Mouse (Mus musculus) limb, embryonic 15.5 days (tissue): Measurements from ENCODE around the gene Hsf5. TPM values are rescaled to one million over a fixed set of nuclear protein-coding genes. Genes with fewer than 3 reads are reported as not detected.

ENCODE experiments used
- ATAC-seq: fragments of 200-750 bp; cut with Nextera tagmentation; 2 replicates; pipeline ENCODE4 v1.8.0; 2017; ENCODE audit warnings: low read depth, moderate TSS enrichment; ENCODE audit not compliant: insufficient number of reproducible peaks, low FRiP score, low TSS enrichment
- H3K27ac ChIP-seq: fragments of 300-500 bp; sonication (generic); 2 replicates; pipeline ENCODE4 v1.5.1; 2015; ENCODE audit warnings: moderate library complexity, mild to moderate bottlenecking, inconsistent platforms
- H3K27me3 ChIP-seq: fragments of 300-500 bp; sonication (generic); 2 replicates; pipeline ENCODE4 v1.6.1; 2015; ENCODE audit warnings: inconsistent platforms
- H3K36me3 ChIP-seq: fragments of 300-500 bp; sonication (generic); 2 replicates; pipeline ENCODE4 v1.6.1; 2015; ENCODE audit warnings: inconsistent platforms
- H3K4me1 ChIP-seq: fragments of 300-500 bp; sonication (generic); 2 replicates; pipeline ENCODE4 v1.6.1; 2015; ENCODE audit warnings: inconsistent platforms
- H3K4me2 ChIP-seq: fragments of 300-500 bp; sonication (generic); 2 replicates; pipeline ENCODE4 v1.6.1; 2015; ENCODE audit warnings: mild to moderate bottlenecking, inconsistent platforms
- H3K4me3 ChIP-seq: fragments of 300-500 bp; sonication (generic); 2 replicates; pipeline ENCODE4 v1.5.1; 2015; ENCODE audit warnings: mild to moderate bottlenecking, inconsistent platforms
- H3K9ac ChIP-seq: fragments of 300-500 bp; sonication (generic); 2 replicates; pipeline ENCODE4 v1.6.1; 2015; ENCODE audit warnings: inconsistent platforms
- H3K9me3 ChIP-seq: fragments of 300-500 bp; sonication (generic); 2 replicates; pipeline ENCODE4 v1.6.1; 2016; ENCODE audit warnings: inconsistent platforms
- WGBS: fragments of 180-500 bp; shearing (Covaris S2); methylation state at CpG from one replicate; pipeline ENCODE4 v1.1.7; 2015; 5-methylcytosine and 5-hydroxymethylcytosine counted together
- polyA plus RNA-seq: library from polyadenylated mRNA; unstranded; fragments of >200 nt; fragmentation: Nextera tagmentation; extraction: Ambion mirVana; gene quantifications from 2 replicates; pipeline ENCODE4 v1.2.1, GENCODE M21; 2015

Hsf5 gene
- 0.14 and 0.22 TPM in 2 replicates for polyA plus RNA-seq

DNA sequence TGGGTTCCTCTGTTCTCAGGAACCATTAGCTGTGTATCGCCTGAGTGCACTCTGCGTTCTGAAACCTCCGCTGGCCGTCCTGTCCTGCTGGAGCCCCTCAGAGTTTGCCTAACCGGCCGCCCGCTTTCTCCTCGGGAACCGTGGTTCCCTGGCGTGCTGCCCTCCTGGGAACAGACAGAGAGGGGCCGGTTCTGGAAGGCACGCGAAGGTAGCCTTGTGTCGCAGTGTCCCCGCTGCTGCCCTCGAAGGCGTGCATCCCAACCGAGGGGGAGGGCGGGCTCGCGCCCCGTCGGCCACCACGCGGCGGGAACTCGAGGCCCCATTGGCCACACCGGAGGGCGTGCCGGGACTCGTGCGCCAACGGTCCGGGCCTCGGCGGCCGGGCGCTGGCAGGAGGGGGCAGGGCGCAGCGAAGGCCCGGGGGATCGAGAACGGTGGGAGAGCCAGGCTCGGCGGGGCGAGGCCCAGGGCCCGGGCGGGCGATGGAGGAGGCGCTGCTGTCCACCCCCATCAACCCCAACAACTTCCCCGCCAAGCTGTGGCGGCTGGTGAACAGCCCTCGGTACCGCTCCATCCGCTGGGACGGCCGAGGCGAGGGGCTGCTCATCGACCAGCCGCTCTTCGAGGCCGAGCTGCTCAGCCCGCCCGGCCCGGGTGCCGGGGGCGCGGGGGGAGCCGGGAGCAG, at the start of gene Hsf5:
Gene Hsf5, plus strand, starts transcription at position 375 of the 685 bp plus-strand sequence.
- ATAC-seq = no peak
- H3K36me3 ChIP-seq = peaks cover 69% of the 10 kb centered on the region

GRCm38 (mm10) chr11:87568255-87568953, 48.6 kb upstream of the Hsf5 start, which contains the start of gene Sept4:
Gene Sept4 (plus strand): TSS chr11:87568903.
- no peak within 1 kb of the TSS for H3K9ac ChIP-seq
- H3K4me2 ChIP-seq = no peak within 1 kb of the TSS
- no peaks in the 10 kb centered on the region for H3K27me3 ChIP-seq
- H3K27ac ChIP-seq = no peak within 1 kb of the TSS
- H3K36me3 ChIP-seq = no peaks in the 10 kb centered on the region
- no peak for ATAC-seq
- no peaks in the 10 kb centered on the region for H3K9me3 ChIP-seq
- 80% methylated on average over 7 of the region's 7 CpGs for WGBS
- H3K4me3 ChIP-seq = no peak within 1 kb of the TSS
- H3K4me1 ChIP-seq = peaks cover 3% of the 10 kb centered on the region; the same call in 1 of the 2 replicates

More for the DNA sequence above, at the start of gene Hsf5:
- WGBS = 89% methylated on average over 60 of the region's 69 CpGs
- H3K4me3 ChIP-seq = no peak within 1 kb of the TSS
- H3K9me3 ChIP-seq = no peaks in the 10 kb centered on the region
- no peak within 1 kb of the TSS for H3K4me2 ChIP-seq
- no peak within 1 kb of the TSS for H3K9ac ChIP-seq
- no peak within 1 kb of the TSS for H3K27ac ChIP-seq
- H3K4me1 ChIP-seq = no peaks in the 10 kb centered on the region
- H3K27me3 ChIP-seq = no peaks in the 10 kb centered on the region

DNA sequence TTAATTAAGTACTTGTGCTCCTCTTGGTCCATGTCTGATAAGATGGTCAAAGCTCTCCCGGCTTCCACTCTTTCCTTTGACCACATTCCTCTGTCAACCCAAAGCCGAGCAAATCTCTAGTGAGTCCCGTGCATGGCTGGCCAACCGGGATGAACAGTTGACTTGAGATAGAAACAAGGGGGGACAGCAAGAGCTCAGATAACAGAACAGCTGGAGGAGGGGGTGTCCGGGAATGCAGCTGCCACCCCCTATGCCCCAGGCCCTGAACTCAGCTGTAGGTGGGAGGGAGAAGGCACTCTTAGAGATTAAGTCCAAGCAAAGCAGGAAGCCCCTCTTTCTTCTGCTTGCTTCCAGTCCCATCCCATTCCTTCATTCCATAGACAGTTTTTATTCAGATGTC, 46.2 kb upstream of the Hsf5 start:
- H3K9ac ChIP-seq = no peak overlapping the region
- 70% methylated on average over 5 of the region's 5 CpGs for WGBS
- no peaks in the 10 kb centered on the region for H3K9me3 ChIP-seq
- no peak for ATAC-seq
- H3K4me1 ChIP-seq = peaks cover 3% of the 10 kb centered on the region; the same call in 1 of the 2 replicates
- no peaks in the 10 kb centered on the region for H3K36me3 ChIP-seq
- no peak overlapping the region for H3K4me3 ChIP-seq
- H3K27me3 ChIP-seq = no peaks in the 10 kb centered on the region
- H3K27ac ChIP-seq = no peak overlapping the region; the same call in 1 of the 2 replicates
- H3K4me2 ChIP-seq = no peak overlapping the region

DNA sequence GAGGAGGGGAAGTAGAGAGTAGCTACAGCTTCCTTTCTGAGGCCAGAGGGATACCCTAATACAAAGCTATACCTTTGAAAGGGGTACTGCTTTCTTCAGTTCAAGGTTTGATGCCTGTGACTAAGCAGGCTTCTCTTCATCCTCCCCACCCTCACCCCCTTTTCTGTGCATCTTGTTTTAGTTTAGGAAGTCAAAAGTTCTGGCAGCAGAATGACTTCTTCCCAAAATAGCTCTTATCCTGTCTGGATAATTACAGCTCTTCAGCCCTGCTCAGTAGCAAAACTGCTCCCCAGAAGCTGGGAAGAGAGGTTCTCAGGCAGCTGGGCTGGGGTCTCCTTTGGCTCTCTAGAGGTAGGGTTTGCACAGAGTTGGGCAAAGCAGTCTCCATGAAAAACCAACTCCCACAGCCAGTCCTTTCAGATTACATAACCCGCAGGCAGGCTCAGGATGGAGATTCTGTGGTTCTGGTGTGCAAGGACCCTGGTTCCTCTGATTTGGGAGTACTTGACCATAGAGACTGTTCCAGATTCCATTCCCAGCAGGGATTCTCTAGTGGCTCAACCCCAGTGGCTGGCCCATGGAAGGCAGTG, 45.5 kb upstream of the Hsf5 start:
- Histone ChIP-seq H3K4me2 (no peak overlapping the region), H3K4me1 (peaks cover 3% of the 10 kb centered on the region; the same call in 1 of the 2 replicates), H3K27me3 (no peaks in the 10 kb centered on the region), H3K9me3 (no peaks in the 10 kb centered on the region), H3K9ac (no peak overlapping the region), H3K27ac (peak overlapping the region; percentile 44; the same call in 1 of the 2 replicates), H3K36me3 (no peaks in the 10 kb centered on the region), H3K4me3 (no peak overlapping the region)
- 87% methylated on average over 1 of the region's 1 CpGs for WGBS
- no peak for ATAC-seq

DNA sequence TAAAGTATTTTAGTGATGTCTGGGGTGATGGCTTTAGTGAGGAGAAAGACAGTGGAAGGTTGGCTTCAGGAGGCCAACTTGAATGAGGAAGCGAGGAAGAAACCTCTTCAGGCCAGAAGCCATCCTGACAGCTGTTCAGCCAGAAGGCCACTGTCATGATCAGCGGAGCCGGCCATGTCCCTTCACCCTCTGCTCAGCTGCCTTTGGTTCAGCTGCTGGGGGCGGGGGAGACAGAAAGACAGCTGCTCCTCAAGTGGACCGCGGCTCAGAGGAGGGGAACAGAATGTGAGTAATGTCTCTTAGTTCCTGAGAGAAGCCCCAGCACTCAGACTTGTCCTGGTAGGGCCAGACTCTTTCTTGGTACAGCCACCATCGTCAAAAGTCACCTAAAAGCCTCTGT, 43.2 kb upstream of the Hsf5 start:
- Histone ChIP-seq H3K4me2 (no peak overlapping the region), H3K4me3 (no peak overlapping the region), H3K27ac (0 out of 2 replicates have a peak overlapping the region, but pooled peaks have one; percentile 27), H3K4me1 (peaks cover 14% of the 10 kb centered on the region), H3K9ac (no peak overlapping the region), H3K27me3 (no peaks in the 10 kb centered on the region), H3K36me3 (no peaks in the 10 kb centered on the region), H3K9me3 (no peaks in the 10 kb centered on the region)
- WGBS = 77% methylated on average over 7 of the region's 7 CpGs
- ATAC-seq = no peak

GRCm38 (mm10) chr11:87574520-87575180, 42.3 kb upstream of the Hsf5 start:
- Histone ChIP-seq H3K9ac (no peak overlapping the region), H3K9me3 (no peaks in the 10 kb centered on the region), H3K4me2 (no peak overlapping the region), H3K36me3 (no peaks in the 10 kb centered on the region), H3K27ac (no peak overlapping the region; the same call in 1 of the 2 replicates), H3K4me1 (peaks cover 16% of the 10 kb centered on the region), H3K27me3 (no peaks in the 10 kb centered on the region), H3K4me3 (no peak overlapping the region)
- 68% methylated on average over 21 of the region's 21 CpGs for WGBS
- ATAC-seq = no peak

- Histone ChIP-seq H3K4me3 (peak overlapping the region; percentile 49), H3K9ac (no peak overlapping the region; the same call in 1 of the 2 replicates), H3K4me1 (peaks cover 14% of the 10 kb centered on the region), H3K4me2 (peak overlapping the region; percentile 86), H3K9me3 (no peaks in the 10 kb centered on the region), H3K36me3 (no peaks in the 10 kb centered on the region), H3K27ac (no peak overlapping the region), H3K27me3 (no peaks in the 10 kb centered on the region)
- 15% methylated on average over 6 of the region's 6 CpGs for WGBS
- ATAC-seq = no peak
These were observed 39.2 kb upstream of the Hsf5 start for GRCm38 (mm10) chr11:87577601-87578248.

DNA sequence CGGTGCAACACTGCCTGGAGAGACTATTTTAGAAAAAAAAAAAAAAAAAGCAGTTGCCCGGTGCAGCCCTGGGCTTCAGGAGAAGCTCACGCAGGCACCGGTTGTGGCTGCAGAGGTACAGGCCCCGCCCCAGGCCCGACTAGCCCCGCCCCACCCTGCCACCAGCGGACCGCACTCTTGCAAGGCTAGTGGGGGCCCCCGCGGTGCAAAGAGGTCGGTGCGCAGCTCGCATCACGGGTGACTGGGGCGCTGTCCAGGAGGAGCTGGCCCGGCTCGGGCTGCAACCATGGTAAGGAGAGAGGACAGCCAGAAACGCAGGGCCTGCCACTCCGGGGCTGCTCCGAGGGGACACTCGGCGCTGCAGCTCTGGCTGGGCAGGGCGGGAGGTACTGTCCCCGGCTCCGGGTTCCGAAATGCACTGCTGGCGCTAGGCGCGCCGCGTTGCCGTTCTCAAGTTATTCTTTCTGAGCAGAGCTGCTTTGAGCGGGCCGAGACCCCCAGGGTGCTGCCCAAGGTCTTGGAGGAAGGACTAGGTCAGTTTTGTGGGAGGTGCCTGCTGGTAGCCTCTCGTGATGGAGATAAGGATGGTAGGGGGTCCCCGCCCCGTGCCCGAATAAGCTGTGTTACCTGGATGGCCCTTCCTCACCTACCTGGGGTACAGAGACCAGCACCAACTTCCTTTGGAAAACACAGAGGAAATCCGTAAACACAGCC, 38.6 kb upstream of the Hsf5 start:
- under 1% methylated on average over 40 of the region's 40 CpGs for WGBS
- ATAC-seq = peak; percentile 62
- Histone ChIP-seq H3K36me3 (no peaks in the 10 kb centered on the region), H3K4me3 (peak overlapping the region; percentile 49), H3K9ac (peak overlapping the region; percentile 7; the same call in 1 of the 2 replicates), H3K9me3 (no peaks in the 10 kb centered on the region), H3K27ac (0 out of 2 replicates have a peak overlapping the region, but pooled peaks have one; percentile 19), H3K27me3 (no peaks in the 10 kb centered on the region), H3K4me1 (peaks cover 14% of the 10 kb centered on the region), H3K4me2 (peak overlapping the region; percentile 86)

DNA sequence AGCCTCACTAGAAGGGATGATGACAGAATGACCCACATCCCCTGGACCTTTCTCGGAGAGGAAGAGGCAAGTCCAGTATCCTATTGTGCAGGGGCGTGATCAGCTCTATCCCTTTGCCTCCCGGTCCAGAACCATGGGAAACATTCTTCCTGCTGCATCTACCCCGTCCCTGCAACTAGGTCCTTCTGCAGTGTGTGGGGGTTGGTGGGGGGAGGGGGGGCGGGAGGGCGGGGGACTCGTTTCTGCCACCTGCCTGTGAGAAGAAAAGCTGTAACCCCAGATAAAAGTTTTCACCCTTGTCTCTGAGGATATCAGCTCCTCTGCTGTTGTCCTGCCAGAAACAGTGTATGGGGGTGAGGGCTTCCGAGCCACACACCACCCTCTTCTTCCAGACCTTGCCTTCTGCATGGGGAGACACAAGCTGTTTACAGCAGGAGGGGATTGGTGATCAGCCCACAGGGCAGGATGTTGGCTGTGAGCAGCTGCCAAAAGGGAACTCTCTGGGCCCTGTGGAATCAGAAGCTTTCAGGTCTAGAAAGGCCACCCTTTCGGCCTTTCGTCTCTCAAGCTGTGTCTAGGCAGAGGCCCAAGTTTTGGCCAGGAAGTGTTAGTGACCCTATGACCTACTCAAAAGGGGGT, 37.9 kb upstream of the Hsf5 start:
- H3K4me2 ChIP-seq = peak overlapping the region; percentile 86
- peak overlapping the region; percentile 49 for H3K4me3 ChIP-seq
- no peaks in the 10 kb centered on the region for H3K27me3 ChIP-seq
- H3K36me3 ChIP-seq = no peaks in the 10 kb centered on the region
- no peak overlapping the region for H3K27ac ChIP-seq
- no peaks in the 10 kb centered on the region for H3K9me3 ChIP-seq
- no peak overlapping the region for H3K9ac ChIP-seq
- peaks cover 14% of the 10 kb centered on the region for H3K4me1 ChIP-seq
- no peak for ATAC-seq
- WGBS = 19% methylated on average over 10 of the region's 10 CpGs

- ATAC-seq = no peak
- H3K9me3 ChIP-seq = no peaks in the 10 kb centered on the region
- 49% methylated on average over 1 of the region's 1 CpGs for WGBS
- no peak overlapping the region for H3K4me2 ChIP-seq
- H3K27me3 ChIP-seq = no peaks in the 10 kb centered on the region
- H3K4me1 ChIP-seq = peaks cover 17% of the 10 kb centered on the region
- 0 out of 2 replicates have a peak overlapping the region, but pooled peaks have one; percentile 49 for H3K4me3 ChIP-seq
- no peaks in the 10 kb centered on the region for H3K36me3 ChIP-seq
- H3K9ac ChIP-seq = no peak overlapping the region
- no peak overlapping the region for H3K27ac ChIP-seq
These were observed 37.3 kb upstream of the Hsf5 start for GRCm38 (mm10) chr11:87579713-87580112.
